Mouse (Mus musculus) CD8-positive naive resting alpha-beta T cell, adult 2 months (primary cell): Measurements from ENCODE around the gene Shb.

ENCODE experiments used
- DNase-seq, 2 experiments: peaks; one replicate each; pipeline ENCODE4 v3.0.0; 2022; ENCODE audit warnings: low read depth in 2 of 2, low spot score in 2 of 2

Shb gene

DNA sequence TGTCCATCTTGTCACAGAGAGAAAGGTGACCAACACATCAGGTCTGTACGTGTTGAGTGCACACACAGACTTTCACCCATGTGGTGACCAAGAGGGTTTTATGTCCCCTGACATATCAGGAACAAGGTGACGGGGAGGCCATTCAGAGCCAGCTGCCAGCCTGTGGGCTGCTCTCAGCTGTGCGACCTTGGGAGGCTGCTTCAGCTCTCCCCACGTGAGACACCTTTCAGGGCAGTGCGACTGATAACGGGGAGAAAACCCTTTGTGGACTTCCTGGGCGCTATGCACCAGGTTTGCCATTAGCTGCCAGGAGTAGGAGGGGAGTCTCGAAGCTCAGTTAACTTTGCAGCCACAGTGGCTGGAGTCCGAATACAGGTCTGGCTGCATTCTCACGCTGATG, 109.6 kb downstream of the Shb start:
- no peak for DNase-seq

DNA sequence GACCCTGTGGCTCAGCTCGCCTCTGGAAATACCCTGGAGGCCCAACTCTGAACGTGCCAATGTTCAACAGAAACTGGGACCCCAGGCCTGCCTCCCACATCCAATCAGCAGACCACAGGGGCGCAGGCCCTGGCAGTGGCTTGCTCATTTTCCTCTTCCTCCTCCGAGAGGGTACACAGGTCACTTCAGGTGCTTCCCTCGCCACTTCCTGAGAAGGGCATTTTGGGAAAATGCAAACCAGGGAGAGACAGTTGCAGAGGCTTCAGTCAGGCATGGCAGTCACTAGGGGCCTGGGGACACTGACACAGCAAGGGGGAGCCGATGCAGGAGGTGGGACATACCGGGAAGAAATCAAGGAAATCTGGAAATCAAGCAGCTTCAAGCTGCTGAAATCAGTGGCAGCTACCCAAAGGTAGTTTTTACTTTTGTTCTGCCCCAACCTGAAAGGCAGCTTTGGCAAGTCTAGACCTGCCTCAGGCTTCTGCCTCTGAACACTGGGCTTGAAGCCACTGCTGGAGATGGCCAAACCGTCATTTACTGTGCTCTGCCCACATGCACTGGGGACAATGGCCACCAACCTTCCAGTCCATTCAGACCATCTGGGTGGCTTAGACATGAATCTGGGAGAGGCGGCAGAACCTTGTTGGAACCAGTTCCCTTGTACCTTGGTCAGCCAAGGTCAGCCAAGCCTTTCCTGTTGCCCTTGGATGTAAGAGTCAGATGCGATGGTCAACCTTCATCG, 110.6 kb downstream of the Shb start:
- no peak for DNase-seq

DNA sequence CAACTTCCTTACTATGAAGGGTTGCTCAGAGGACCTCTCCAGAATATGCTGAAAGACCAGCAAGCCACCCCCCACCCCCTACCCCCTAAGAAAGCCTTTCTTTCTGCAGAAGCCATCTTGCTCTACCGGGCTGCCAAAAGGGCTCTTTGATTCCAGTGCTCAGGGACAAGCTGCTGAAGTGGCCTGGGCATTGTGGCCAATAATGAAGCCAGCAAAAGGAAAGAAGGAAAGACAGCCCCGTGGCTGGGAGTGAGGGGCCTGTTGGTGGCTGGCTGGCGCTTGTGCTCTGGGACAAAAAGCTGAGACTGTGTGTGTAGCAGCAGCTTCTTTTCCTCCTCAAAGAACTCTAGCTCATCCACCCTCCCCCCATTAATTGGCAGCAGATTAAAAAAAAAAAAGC, 111.5 kb downstream of the Shb start:
- DNase-seq = no peak

DNA sequence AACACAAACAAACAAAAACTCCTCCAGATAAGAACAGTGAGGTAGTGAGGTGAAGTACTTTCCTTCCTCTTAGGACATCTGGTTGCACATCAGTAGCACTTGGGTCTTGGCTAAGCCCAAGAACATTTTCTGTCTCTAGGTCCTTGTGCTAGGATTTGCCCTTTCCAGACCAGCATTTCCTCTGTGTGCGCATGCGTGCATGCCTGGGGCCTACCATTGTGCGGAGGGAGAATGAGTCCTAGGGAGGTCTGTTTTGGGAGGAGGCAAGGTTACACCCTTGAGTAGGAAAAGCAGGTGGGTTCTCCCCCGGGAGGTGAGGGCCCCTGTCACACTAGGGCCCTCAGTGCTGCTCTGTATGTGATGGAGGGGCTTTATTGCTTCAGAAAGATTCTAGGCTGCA, 113.2 kb downstream of the Shb start:
- no peak for DNase-seq

DNA sequence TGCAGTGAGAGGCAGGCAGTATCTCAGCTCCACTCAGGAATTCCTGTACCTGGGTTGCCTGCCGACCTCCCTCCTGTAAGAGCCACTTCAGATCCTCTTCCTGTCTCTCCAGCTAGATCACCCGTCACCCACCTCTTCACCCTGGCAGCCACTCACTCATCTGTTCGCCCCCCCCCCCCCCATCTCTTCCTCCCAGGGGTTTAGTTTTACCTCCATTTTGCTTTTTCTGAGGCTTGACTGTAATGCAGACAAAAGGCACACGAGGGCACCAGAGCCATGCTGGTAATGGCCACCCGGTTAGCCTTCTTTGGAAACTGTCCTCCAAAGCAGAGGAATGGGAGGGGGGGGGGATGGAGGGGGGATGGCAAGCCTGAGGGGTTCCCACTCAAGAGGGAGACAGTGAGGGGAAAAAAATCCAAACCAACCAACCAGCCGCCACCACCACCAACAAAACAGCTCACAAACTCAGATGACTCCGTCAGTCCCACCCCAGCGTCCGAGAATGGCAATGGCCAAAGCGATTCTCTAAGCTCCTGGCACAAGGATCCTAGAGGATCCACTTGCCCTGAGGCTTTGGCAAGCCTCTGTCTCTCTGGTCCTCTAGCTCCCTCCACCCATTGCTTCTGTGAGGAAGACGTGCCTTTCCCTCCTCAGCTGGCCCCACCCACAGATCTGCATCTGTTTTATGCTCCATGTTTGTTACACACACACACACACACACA, 113.9 kb downstream of the Shb start:
- peak in 1 of 2 experiments; percentile 38 for DNase-seq

DNA sequence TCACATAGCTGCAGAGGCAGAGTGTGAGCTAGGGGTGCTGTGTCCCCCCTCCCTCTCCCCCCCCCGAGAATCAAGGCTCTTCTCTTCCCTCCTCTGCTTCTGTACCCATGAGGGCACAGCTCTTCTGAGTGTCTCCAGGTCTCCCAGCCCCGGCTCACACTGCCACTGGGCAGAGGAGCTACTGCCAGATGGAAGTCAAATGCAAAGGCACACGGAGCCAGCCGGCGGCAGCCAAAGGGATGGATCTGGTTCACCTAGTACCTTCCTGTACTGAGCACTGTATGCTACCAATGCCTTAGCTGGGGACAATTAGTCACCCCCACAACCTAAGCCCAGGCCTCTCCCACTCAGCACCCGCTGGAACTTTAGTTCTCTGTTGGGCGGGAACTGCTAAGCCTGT, 116.0 kb downstream of the Shb start:
- no peak for DNase-seq

DNA sequence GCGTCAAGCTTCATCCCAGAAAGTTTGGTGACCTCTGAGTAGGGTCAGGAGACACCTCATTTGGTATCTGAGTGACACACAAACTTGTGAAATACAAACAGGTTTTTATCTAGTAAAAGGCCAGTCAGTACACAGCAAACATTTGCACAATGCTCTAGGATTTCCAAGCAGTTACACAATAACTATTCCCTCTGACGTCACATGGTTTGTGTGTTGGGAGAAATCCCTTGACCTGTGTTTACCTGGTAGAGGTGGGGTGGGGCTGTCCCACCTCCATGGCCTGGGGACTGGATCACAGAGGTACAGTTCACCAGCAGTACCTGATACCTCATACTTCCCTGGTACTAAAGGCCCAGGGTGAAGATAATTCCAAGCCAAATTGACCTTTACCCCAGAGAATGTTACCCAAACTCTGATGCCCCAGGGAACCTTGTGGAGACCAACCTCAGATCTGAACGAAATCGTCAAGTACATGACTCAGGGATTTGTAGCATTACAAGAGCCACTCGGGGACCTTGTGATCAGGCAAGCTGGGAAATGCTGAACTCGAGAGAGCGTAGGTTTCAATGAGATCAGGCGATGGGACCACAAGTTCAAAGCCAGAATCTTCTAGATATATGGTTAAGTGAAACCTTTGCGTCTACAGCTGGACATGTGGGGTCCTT, 118.5 kb downstream of the Shb start:
- no peak for DNase-seq

DNA sequence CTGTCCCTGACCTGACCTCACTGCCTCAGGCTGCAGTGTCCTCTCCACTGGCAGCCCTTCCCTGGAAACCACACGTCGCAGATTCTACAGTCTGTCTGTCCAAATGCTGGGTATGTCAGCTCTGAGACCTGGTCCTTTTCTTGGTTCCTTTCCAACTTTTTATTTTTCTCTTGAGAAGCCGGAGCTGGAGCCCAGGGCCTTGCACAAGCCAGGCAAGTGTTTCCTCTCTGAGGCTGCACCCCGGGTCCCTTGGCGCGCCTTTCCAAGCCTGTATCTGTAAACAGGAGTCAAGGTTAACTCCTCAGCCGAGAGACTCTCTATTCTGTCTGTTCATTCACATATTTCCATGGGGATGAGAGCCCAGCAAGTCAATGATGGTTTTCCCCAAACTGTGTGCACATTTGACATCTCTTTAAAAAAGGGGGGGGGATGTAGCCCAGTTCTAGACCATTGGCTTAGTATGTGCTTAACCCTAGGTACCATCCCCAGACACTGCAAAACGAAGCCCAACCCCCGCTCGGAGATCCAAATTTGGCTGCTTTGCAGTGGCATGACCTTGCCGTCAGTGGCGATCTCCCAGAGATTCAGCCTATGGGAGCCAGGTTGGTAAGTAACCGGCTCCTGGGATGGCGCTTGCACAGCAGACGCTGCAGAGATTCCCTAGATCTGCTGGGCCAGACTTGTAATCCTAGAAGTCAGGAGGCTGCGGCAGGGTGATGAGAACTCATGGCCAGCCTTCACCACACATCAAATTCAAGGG, 119.7 kb downstream of the Shb start:
- DNase-seq = no peak

DNA sequence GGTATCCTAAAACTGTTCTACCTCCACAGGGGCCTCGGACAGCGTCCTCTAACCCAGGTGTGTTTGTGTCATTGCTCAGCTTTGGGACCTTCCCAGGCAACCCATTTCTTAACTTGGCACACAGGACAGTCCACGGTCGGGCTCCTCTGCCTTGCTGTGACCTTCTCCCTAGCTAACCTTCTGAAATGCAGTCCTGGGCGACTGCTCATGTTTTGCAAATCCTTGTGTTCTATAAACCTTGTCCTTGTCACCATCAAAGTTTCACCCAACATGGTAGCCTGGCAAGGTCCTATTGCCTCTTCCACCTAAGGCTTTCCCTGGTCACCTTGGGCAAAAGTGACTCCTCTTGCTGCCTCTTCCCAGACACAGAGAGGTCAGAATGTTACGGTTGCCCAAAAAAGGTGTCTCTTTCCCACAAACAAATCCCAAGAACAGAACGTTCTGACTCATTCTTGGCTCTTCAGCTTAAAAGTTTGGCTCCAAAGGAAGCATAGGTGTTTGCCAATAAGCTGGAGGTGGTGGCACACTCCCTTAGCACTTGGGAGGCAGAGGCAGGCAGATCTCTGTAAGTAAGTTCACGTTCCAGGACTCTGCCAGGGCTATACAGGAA, 121.0 kb downstream of the Shb start:
- DNase-seq = no peak

DNA sequence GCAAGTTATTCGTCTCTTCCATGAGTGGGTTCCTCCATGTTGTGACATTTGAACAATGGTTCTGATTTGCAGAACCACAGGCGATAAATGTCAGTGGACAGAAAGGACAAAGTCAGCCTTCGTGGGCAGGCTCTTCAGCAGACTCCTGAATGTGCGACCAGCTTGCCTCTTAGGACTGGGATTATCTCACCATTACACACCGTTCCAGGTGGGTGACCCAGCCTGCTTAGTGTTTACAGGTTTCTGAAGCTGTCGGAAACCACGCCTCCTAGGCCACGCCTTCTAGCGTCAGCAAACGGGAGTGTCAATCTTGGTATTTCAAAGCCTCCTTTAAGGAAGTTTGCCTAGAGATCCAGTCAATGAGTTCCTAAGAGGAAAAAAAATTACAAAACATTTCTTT, 123.0 kb downstream of the Shb start:
- peak; percentile 58 to 74 for DNase-seq

DNA sequence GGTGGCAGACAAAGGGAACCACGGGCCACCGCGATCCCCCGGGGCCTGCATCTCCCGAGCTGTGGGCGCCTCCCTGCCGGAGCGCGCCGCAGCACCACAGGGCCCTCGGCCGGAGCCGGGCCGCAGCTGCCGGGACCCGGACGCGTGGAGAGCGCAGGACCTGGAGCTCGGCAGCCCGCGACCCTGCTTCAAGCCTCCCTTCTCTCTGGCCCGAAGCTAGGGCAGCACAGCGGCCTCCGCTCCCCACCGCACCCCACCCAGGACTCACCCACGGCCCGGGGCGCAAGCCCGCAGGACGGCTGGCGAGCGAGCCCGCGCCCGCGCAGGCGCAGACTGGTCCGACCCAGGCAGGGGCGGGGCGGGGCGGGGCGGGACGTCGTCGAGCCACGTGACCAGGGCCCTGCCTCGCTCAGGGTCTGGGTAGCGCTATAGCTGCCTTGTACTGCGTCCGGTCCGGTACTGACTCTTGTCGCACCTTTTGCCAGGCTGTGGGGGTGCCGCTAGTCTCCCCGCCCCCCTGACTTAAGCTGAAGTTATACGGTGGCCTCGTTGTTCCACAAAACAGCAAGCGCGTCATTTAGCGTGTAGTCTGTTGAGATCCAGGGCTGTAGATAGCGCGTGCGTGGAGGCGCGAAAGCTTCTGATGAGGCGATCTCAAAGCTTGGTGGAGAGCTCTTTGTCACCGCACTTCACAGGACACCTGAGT, 123.7 kb downstream of the Shb start, which contains the start of gene Slc25a51:
Slc25a51 (minus strand) TSS at position 340 of the 706 bp plus-strand sequence.
- peak; percentile 84 for DNase-seq

DNA sequence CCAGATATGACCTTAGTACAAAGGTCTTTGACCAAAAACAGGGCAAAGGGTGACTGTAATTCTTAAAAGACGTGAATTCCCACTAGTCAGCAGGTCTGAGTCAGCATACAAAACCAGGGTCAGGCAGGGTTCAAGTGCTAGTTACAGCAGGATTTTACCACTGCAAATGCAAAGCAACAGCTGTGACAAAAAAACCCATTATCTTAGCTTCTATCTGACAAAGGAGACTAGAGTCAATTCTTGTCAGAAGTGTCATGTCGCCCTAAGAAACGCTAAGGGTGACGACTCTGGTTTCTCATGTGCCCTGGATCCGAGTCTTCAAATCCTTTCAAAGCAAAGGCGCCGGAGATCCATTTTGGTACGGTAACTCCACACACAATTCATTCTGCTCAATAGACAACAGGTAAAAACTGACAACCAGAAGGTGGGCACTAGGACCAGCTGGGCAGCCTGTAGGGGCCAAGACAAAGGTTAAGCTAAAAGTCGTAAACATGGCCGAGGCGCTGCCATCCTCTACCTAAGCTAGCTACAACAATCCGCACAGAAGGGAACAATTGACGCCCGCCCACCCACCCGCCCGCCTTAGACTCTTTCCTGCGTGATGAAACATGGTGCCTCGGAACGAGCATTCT, 124.5 kb downstream of the Shb start:
- no peak for DNase-seq

DNA sequence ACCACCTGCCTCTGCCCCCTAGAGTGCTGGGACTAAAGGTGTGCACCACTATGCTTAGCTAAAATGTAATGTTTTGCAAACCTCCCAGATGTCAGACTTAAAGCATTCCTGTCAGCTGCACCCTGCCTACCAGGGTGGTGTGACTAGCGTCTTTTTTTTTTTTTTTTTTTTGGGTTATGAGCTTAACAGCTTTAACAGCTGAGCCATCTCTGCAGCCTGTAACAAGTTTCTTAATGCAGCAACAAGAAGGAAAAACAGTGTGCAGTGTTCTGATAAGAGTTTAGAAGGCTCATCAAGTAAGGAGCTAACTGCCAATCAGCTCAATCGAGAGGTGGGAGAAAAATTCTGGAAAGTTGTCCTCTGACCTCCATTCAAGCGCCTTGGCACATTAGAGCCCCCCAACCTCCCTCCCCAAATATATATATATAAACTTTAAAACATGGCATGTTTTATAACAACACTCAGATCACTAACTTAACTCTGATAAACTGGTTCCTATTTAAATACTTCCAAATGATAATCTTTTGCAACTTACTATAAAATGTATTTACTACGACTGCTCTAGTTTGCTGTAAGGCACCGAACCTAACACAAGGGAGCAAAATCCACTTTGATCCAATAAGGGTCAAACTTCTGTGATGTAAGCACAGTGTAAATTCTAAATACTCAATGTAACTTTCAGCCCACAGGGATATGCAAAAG, 125.1 kb downstream of the Shb start:
- DNase-seq = no peak

DNA sequence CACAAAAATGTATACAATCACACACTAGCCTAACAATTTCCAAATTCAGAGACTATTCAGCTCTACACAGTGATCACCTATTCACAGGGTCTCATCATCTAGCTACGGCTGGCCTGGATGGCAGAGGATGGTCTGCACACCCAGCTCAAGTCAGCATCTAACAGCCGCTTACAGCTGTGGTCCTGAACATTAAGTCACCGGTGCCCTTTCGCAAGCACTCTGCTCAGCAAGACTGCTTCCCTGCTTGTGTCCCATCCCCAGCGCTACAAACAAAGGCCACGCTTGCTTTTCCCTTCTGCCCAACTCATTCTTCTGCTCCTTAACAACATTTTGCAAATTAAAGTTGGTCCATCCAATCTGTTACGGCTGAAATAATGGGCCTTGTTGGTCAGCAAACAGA, 125.9 kb downstream of the Shb start:
- no peak for DNase-seq

DNA sequence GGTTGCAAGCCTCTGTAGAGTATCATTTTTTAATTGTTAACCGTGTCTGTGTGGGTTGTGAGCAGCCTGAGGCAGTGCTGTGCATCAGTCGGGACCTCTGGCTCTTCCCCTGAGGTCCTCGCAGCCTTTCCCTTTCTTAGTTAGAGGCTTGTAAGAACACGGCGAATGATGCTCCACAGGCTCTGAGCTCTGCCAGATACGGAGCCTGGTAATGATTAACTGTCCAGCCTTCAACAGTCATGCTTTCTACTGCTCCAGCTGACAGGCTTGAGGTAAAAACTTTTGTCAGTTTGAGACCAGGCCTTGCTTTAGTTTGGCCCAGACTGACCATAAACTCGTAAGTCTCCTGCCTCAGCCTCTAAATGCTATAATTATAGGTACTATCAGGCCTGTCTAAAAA, 127.0 kb downstream of the Shb start:
- no peak for DNase-seq

DNA sequence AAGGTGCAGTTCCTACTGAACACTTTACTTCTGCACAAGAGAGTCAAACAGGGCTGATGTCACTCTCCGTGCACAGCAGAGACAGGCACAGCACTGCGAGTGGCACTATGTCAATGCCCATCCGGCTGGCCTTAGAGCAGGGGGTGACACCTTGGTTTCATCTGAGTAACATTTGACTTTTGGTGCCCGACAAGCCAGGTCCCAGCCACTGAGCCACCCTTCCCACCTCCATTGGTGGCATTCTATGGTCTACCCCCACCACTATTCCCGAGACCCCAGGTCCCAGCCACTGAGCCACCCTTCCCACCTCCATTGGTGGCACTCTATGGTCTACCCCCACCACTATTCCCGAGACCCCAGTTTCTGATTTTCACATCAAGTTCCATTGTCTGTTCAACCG, 128.2 kb downstream of the Shb start:
- DNase-seq = no peak

DNA sequence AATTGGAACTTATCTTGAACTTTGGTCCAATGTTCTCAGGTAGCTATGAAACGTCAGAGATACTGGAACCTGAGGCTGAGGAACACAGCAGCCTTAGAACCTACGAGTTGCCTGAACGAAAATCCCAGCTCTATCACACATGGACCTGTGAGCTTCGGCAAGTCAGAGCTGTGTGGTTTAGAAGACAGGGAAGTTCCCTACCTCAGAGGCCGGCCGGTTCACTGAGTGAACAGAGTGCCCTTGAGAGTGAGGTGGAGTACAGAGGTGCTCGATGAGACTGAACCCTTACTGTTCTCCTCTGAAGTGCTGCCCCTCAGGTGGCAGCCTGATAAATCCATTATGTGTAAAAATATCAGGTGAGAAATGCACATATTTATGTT, 128.8 kb downstream of the Shb start:
- no peak for DNase-seq

DNA sequence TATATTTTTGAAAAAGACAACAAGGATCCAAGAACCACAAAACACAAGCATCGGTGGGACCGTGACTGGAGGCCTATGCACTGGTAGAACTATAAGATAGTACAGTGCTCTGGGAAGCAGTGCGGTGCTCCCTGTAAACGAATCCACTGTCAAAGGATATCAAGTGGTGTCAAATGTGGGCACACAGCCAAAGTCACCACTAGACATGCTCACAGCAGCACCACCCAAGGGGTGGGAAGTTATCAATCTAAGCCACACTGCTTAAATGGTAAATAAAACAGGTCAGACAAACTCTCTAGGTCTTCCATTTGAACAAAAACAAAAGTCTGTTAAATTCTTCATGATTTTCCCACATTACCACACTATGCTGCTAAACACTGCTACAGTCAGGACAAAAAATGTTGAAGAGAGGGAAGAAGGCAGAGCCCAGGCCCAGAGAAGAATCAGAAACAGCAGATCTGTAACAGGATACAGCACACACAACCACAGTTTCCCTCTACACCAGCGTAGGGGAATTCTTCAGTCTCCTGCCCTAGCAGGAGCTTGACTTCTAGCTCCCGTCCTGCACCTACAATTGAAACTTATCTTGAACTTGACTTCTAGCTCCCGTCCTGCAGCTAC, 129.3 kb downstream of the Shb start:
- no peak for DNase-seq

DNA sequence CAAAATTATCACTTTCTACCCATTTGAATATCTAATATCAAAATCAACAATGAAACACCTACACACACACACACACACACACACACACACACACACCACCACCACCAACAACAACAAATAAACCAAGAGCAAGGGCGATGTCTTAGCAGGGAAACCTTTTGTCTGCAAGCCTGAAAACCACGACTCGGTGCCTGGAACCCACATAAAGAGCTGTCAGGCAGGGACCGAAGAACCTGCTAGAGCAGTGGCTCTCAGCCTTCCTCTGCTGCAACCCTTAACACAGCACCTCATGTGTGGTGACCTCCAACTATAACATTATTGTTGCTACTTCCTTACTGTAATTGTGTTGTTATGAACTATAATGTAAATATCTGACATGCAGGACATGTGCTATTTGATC, 130.0 kb downstream of the Shb start:
- no peak for DNase-seq
